Mouse (Mus musculus) small intestine, adult 2 months (tissue): ENCODE results near the gene Amt. TPM values are rescaled to one million over a fixed set of nuclear protein-coding genes. Genes with fewer than 3 reads are reported as not detected.
A peak's percentile ranks its signal among the peaks of the same experiment; 100 is the strongest.

Experiments
- H3K27ac ChIP-seq: fragments of 200-500 bp; 2 replicates; pipeline ENCODE4 v1.5.1; 2012; ENCODE audit warnings: low read depth, low read length, control low read depth, inconsistent platforms; ENCODE audit not compliant: insufficient read depth
- H3K27me3 ChIP-seq: fragments of 200-500 bp; 2 replicates; pipeline ENCODE4 v1.6.1; 2012; ENCODE audit warnings: mild to moderate bottlenecking, moderate library complexity, low read length, inconsistent platforms; ENCODE audit not compliant: control insufficient read depth, insufficient read depth
- H3K36me3 ChIP-seq: fragments of 200-500 bp; 2 replicates; pipeline ENCODE4 v1.6.1; 2012; ENCODE audit warnings: mild to moderate bottlenecking, low read length, control low read depth, inconsistent platforms; ENCODE audit not compliant: control insufficient read depth, insufficient read depth
- H3K4me1 ChIP-seq: fragments of 200-500 bp; 2 replicates; pipeline ENCODE4 v1.6.1; 2012; ENCODE audit warnings: low read length, inconsistent platforms, mixed read lengths; ENCODE audit not compliant: control insufficient read depth, insufficient read depth, insufficient read length
- H3K4me3 ChIP-seq: fragments of 200-500 bp; 2 replicates; pipeline ENCODE4 v1.5.1; 2012; ENCODE audit warnings: low read depth, mild to moderate bottlenecking, control low read depth, inconsistent platforms, low read length, moderate library complexity
- CTCF ChIP-seq: fragments of 200-500 bp; IDR thresholded peaks from 2 replicates; pipeline ENCODE4 v1.5.1; 2012; ENCODE audit warnings: low read depth, mild to moderate bottlenecking, control low read depth, inconsistent platforms, low read length, moderate library complexity, mixed read lengths; ENCODE audit not compliant: insufficient replicate concordance, insufficient read length; ENCODE audit errors: extremely low read depth
- POLR2A ChIP-seq: fragments of 200-500 bp; IDR thresholded peaks from 2 replicates; pipeline ENCODE4 v1.6.1; 2012; ENCODE audit warnings: low read depth, mild to moderate bottlenecking, control low read depth, inconsistent platforms, low read length, moderate library complexity
- WGBS: fragments of 180-500 bp; shearing (Covaris S2); methylation state at CpG from one replicate; pipeline ENCODE4 v1.1.7; 2018; 5-methylcytosine and 5-hydroxymethylcytosine counted together
- polyA plus RNA-seq: library from polyadenylated mRNA; depleted of rRNA; stranded (reverse); fragments of >200 nt; gene quantifications from 2 replicates; pipeline ENCODE4 v1.2.3, GENCODE M21; 2012; rRNA removed

The Amt gene
- polyA plus RNA-seq, 1 experiment: 1.4 TPM

- peaks cover 13% of the 10 kb centered on the region; the same call in 1 of the 2 replicates for H3K4me1 ChIP-seq
- H3K4me3 ChIP-seq: peak within 1 kb of the TSS; percentile 69
- H3K27me3 ChIP-seq: no peaks in the 10 kb centered on the region
- WGBS: under 1% methylated on average over 75 of the region's 75 CpGs
- H3K27ac ChIP-seq: peak within 1 kb of the TSS; percentile 96
- peaks cover 22% of the 10 kb centered on the region for H3K36me3 ChIP-seq
- TF ChIP-seq CTCF: no peak
- TF ChIP-seq POLR2A: peak; percentile 89
These were observed 51.1 kb downstream of the Amt start, which contains the start of gene Usp4 for GRCm38 (mm10) chr9:108347540-108348289. TSS of gene Usp4 (plus strand) at chr9:108347853.

DNA sequence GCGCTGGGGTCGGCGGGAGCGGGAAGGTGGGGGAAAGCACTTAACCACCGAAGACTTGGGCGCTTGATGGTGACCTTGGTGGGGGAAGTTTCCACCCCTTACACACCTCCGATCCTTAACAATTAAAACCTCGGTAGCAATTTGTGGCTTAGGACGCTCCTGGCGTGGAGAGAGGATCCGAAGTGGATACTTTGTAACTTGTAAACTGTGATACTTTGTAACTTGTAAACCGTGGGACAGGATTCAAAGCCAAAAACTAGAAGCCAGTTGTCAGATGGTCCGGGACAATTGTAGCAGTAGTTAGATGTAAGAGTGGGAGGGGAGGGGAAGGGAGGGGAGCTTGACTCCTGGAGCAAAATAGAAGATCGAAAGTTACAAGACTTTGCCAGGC lies 51.6 kb downstream of the Amt start:
- Histone ChIP-seq H3K36me3 (peaks cover 28% of the 10 kb centered on the region), H3K27ac (peak overlapping the region; percentile 79; the same call in 1 of the 2 replicates), H3K4me3 (peak overlapping the region; percentile 69), H3K4me1 (peaks cover 8% of the 10 kb centered on the region; the same call in 1 of the 2 replicates), H3K27me3 (no peaks in the 10 kb centered on the region)
- WGBS: under 1% methylated on average over 14 of the region's 14 CpGs
- TF ChIP-seq CTCF (no peak), POLR2A (no peak)

- H3K4me1 ChIP-seq: peaks cover 5% of the 10 kb centered on the region; the same call in 1 of the 2 replicates
- 87% methylated on average over 4 of the region's 4 CpGs for WGBS
- H3K4me3 ChIP-seq: no peak overlapping the region
- H3K36me3 ChIP-seq: peaks cover 42% of the 10 kb centered on the region
- TF ChIP-seq CTCF: no peak
- TF ChIP-seq POLR2A: no peak
- no peaks in the 10 kb centered on the region for H3K27me3 ChIP-seq
- H3K27ac ChIP-seq: no peak overlapping the region
These were observed 53.1 kb downstream of the Amt start for GRCm38 (mm10) chr9:108349727-108350126.

Other genes with a start within 250 kb of the Amt start
- 34.5 and 56.7 TPM in 2 replicates for gene Gmppb, start 247.6 kb upstream of the Amt start, polyA plus RNA-seq
- gene Amigo3, start 243.7 kb upstream of the Amt start, polyA plus RNA-seq: 6.1 and 12.0 TPM in 2 replicates
- 0.18 and 0.35 TPM in 2 replicates for gene Mst1, start 216.4 kb upstream of the Amt start, polyA plus RNA-seq
- gene Rnf123, start 213.5 kb upstream of the Amt start, polyA plus RNA-seq: 48.3 and 86.7 TPM in 2 replicates
- gene Apeh, start 202.2 kb upstream of the Amt start, polyA plus RNA-seq: 127 and 189 TPM in 2 replicates
- 0.94 and 1.4 TPM in 2 replicates for gene Bsn, start 106.5 kb upstream of the Amt start, polyA plus RNA-seq
- gene Dag1, start 32.9 kb upstream of the Amt start, polyA plus RNA-seq: 31.2 and 52.1 TPM in 2 replicates
- 2.9 and 3.9 TPM in 2 replicates for gene Nicn1, start 6.4 kb upstream of the Amt start, polyA plus RNA-seq
- 30.5 and 70.2 TPM in 2 replicates for gene Rhoa, start 9.3 kb downstream of the Amt start, polyA plus RNA-seq
- 19.0 and 36.7 TPM in 2 replicates for gene Tcta, start 9.3 kb downstream of the Amt start, polyA plus RNA-seq
- gene Gpx1, start 42.0 kb downstream of the Amt start, polyA plus RNA-seq: 1,021 and 1,249 TPM in 2 replicates
- 26.6 and 66.3 TPM in 2 replicates for gene Usp4, start 51.0 kb downstream of the Amt start, polyA plus RNA-seq
- 0.23 TPM in 1 of 2 replicates, not detected in the other for gene 1700102P08Rik, start 96.0 kb downstream of the Amt start, polyA plus RNA-seq
- not detected in 2 replicates for gene Ccdc36, start 131.6 kb downstream of the Amt start, polyA plus RNA-seq
- gene BC048562, start 139.6 kb downstream of the Amt start, polyA plus RNA-seq: not detected in 2 replicates
- 11.8 and 20.1 TPM in 2 replicates for gene Ccdc71, start 163.7 kb downstream of the Amt start, polyA plus RNA-seq
- 13.4 and 19.7 TPM in 2 replicates for gene Klhdc8b, start 164.7 kb downstream of the Amt start, polyA plus RNA-seq
- 22.3 and 23.3 TPM in 2 replicates for gene Lamb2, start 182.9 kb downstream of the Amt start, polyA plus RNA-seq
- 48.5 and 84.5 TPM in 2 replicates for gene Usp19, start 193.7 kb downstream of the Amt start, polyA plus RNA-seq
- gene Qars, start 210.9 kb downstream of the Amt start, polyA plus RNA-seq: 110 and 340 TPM in 2 replicates
- gene Qrich1, start 220.0 kb downstream of the Amt start, polyA plus RNA-seq: 38.4 and 76.2 TPM in 2 replicates